Mouse (Mus musculus): ENCODE measurements around the gene Rhd.
"Not testable (repeated sequence)": the region's sequence is repeated elsewhere in the genome, so short reads cannot be mapped to it uniquely, and the experiment has no call there.

GRCm38 (mm10) chr4:134838706-134839105, 25.6 kb upstream of the Rhd start:
- TF ChIP-seq CTCF, POLR2A (IDR thresholded peaks at IDR 0.05; ENCODE audit: extremely low read depth, insufficient read depth, low read length): not testable (repeated sequence)
